Mouse (Mus musculus) right cerebral cortex, postnatal 10 days (tissue): ENCODE data around the gene Chil1.

Experiments used
- DNase-seq, 2 experiments: peaks; one replicate each; pipeline ENCODE4 v3.0.0; 2021; ENCODE audit warnings: low spot score in 2 of 2

Chil1 gene

DNA sequence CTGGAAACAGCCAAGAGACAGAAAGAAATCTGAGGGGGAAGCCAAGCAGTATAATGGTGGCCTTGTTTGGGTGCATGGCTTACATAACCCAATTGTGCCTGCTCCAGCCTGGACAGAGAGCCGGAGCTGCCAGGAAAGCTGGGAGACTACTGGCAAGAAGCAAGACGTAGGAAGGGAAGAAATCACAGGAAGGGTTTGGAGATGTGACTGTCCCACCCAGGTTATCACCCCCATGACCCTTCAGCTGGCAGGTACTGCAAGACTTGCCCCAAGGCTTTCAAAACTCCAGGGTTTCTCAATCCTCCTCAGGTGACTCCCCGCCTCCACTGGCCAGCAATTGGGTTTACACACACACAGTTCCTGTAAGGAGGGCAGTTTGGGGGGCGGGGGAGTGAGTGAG, at the start of gene Chil1:
Chil1 (plus strand) TSS at position 152 of the 400 bp plus-strand sequence.
- DNase-seq: peak in 1 of 2 experiments; percentile 50

DNA sequence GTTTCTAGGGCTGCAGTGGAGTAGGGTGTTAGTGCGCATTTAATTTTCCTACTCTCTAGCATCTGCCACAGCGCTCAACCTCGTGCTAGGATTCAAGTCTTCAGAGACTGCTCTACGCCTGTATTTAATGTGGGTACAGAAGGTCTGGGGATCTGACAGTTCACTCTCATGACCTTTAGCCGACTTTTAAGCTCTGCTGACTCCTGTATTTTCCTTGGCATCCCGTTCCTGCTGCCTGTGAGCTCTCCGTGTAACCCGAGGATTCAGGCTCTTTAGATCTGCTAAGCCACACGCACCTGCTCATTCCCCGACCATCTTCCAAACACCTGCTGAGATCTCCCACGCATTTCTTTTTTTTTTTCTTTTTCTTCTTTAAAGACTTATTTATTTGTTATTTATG, 48.7 kb upstream of the Chil1 start:
- DNase-seq: no peak

DNA sequence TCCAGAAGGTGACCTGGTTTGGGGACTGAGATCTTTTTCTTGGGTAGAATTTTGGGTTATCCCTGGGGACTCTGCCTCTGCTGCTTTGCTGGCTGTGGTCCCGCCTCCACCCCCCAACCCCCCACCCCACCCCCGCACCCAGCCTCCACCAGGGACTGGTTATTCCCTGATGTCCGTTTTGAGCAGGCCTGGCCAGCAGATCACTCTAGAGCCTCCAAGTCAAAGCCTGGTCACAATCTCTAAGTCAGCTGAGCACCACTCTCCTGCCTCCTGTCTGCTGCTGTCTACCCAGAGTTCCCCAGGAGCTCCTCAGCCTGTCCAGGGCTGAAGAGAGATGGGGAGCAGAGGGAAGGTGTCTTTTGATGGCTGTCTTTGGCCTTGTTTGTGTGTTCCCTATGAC, 45.6 kb upstream of the Chil1 start:
- no peak for DNase-seq

DNA sequence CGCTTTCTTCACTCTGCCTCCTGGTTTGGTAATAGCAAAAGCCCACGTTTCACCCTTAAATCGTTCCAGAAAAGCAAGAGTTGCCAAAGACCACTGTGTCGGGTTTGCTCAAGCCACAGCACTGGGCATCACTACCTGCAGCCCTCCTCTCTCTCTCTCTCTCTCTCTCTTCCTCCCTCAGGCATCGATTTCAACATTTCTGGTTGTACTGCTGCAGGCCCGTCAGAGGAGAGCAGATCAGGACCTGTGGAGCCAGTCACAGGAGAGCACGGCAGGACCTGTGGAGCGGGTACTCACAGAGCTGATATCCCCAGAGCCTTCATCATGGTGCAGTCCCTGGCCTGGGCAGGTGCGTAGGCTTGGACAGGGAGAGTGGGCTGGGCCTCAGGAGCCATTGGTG, 43.6 kb upstream of the Chil1 start:
- DNase-seq: no peak

DNA sequence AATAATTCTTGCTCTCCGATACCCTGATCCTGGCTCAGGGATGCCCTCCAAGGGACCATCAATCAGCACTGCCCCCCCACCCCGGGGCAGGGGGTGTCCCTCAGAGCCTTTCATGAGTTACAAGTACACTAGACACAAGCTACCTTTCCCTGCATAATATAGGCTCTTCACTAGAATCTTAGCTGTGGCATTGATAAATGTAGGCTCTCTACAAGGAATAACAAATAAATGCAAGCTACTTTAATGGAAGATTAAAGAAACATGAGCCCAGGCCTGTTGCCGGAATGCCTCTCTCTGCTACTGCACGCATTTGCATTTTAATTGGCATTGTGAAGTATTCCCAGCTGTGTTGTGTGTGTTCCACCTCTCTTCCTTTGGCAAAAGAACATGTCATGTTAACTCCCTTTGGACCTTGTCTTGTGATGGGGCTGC, 39.6 kb upstream of the Chil1 start:
- DNase-seq: no peak

DNA sequence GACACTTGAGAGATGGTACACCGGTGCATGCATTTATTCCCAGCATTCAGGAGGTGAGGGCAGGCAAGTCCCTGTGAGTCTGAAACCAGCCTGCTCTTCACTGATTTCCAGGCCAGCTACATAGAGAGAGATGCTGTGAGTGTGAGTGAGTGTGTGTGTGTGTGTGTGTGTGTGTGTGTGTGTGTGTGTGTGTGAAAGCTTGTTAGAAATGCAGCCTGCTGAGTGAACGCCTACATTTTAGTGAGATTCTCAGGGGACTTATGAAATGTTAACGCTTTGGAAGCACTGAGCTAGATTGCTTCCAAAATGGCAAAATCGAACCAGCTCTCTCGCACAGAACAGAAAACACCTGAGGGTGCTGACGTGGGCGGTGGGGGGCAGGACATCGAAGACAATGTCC, 35.9 kb upstream of the Chil1 start:
- DNase-seq: peak; percentile 66 to 79

DNA sequence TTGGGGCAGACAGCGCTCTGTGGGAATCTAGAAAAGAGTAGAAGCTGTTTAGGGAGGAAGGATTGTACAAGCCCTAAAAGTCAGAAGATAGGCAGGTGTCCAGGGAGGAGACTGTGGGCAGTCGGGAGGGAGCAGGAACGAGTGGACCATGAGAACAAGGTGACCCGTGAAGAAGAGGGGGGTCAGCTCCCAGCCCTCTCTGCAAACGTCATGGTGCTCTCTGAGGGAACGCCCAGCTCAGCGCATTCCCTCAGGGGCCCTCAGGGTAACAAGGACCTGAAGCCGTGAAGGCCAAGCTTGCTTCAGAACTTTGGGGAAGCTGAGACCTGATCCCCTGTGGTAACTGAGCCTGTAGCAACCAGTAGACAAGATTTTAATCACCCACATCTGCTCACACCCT, 31.9 kb upstream of the Chil1 start:
- DNase-seq: no peak

DNA sequence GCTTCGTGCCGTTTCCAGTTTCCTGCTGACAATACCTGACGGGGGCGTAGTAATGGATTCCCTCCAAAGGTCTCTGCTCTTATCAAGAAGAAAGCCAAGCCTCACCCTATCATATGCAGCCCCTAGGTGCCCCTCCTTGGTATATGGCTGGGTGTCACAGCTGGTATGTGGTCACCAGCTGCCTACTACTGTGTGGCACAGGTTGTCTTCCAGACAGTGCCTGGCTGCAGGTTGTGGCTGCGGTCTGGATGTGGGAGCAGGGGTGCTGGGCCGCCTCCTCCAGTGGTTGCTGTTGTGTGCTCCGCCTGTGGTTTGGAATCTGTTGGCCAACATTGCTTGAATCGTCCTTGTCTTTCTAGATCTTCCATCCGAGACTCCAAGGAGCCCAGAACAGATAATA, 31.2 kb upstream of the Chil1 start:
- DNase-seq: no peak

DNA sequence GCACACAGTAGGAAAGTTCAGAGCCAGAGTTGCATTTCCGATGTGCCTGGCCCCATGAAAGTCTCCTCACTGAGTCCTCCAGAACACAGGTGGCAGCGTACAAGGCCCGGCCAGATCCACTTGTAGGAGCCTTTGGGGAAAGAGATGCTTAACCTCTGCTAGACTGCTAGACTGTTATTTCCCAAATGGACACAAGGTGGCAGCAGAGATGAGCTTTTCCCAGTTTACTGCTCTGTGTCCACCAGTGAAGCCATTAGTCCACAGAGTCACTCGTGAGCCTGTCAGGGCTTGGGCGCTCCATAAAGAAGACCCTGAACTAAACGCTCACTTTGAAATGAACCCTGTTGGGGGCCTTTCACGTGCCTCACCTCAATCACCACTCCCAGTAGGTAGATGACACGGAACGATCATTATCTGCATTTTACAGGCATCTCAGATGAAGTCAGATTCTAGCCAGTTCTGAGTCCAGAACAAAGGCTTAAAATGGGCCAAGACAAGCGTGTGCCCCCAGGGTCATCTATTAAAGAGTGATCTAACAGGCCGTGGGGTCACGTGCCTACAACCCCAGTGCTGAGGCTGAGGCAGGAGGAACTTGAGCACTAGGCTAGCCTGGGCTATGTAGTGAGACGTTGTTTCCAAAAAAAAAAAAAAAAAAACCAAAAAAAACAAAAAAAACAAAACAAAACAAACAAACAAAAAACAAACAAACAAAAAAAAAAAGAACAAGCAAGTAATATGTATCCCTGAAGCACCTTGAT, 30.1 kb upstream of the Chil1 start:
- peak; percentile 81 to 87 for DNase-seq

DNA sequence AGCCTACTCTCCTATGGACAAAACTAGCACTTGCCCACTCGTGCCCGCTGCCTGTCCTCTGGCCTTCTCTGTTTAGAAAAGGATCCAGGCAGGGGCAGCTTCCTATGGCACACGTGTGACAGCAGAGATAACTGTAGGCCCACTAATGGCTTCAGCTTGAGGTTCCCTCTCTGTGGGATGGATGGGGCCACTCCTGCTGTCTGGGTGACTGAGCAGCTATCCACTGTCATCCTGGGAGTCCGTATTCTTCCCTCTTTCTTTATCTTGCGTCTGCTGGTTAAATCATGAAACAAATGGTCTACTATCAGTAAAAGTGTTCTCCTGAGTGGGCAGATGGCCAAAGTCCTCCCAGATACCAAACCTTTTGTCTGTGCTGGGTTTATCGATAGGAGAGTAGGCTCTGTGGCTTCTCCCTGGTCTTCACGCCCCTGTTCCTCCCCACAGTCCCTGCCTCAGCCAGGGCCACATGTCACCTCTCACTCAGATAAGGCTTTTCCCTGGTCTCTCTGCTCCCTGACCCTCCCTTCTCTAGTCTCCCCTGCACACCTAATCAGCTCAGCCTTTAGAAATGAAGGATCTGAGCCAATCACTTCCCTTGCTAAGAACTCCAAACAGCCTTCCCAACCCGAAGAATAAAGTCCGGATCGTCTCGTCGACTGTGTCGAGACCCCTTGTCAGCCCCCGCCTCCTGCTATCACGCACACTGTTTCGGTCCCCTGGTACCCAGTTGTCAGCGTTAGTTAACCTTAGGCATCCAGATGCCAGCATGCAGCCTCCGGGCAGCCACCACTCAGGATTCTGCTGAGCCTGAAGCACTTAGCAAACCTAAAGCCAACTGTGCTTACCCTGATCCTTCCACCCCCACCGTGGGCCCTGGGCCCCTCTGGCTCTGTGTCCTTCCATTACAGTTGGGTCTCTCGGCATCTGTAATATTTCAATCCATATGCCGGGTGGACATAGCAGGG, 29.1 kb upstream of the Chil1 start:
- DNase-seq: no peak

DNA sequence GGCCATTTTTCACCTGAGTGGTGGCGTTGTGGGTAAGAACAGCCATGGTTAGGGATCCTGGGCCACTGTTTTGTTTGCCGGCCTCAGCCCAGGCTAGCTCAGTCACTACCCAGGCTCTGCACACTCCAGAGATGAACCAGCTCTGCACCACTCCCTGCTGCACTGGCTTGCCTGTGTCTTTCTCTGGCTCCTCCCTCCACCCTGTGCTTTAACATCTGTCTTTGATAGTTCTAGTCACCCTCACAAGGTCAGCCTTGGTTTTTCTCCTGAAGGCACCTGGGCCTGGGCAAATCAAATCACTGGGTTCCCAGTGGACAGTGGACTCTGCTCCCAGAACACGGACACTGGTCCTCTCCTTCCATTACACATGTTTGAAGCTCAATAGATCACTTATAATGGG, 27.9 kb upstream of the Chil1 start:
- no peak for DNase-seq

DNA sequence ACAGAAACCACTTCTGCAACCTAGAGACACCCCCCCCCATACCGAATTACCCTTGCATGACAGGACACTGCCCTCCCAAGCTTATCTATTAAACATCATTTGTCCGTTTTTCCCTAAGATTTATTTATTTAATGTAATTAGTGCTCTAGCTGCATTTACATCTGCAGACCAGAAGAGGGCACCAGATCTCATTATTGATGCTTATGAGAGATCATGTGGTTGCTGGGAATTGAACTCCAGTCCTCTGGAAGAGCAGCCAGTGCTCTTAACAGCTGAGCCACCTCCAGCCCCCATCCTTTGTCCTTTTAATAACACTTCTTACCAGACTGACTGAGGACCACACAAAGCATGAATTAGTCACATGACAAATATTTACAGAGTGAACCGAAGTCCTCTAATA, 27.3 kb upstream of the Chil1 start:
- no peak for DNase-seq

DNA sequence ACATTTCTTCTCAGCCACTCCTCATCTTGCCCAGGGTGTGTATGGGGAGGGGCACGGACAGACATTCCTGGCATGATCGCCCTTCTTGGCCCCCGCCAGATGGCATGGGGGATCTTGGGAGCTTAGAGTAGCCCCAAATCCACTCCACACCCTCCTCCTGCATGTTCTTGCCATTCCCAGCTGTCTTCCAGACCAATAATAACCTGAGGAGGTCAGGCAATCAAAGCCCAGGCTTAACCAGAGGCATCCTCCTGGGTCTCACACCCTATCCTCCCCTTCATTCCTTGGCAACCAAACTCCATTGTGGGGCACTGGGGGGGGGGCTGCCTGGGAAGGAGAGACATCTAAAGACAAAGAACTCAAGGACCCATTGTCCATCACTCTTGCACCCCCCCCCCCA, 21.6 kb upstream of the Chil1 start:
- no peak for DNase-seq

DNA sequence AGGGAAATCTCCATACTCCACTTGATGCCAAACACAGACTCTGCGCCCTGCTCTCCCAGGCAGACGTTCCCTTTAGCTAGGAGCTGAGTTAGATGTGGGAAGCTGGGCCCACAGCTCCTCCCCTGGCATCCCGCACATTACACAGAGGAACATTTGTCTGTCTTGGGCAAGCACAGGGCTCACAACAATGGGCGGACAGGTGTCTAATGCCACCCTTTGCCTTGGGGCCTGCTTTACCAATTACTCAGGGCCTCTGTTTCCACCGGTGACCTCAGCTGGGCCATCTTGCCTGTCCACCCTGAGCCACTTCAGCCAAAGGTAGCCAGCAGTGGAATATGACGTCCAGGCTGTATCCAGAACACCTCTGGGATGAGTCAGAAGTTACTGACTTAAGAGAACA, 20.6 kb upstream of the Chil1 start:
- DNase-seq: no peak

DNA sequence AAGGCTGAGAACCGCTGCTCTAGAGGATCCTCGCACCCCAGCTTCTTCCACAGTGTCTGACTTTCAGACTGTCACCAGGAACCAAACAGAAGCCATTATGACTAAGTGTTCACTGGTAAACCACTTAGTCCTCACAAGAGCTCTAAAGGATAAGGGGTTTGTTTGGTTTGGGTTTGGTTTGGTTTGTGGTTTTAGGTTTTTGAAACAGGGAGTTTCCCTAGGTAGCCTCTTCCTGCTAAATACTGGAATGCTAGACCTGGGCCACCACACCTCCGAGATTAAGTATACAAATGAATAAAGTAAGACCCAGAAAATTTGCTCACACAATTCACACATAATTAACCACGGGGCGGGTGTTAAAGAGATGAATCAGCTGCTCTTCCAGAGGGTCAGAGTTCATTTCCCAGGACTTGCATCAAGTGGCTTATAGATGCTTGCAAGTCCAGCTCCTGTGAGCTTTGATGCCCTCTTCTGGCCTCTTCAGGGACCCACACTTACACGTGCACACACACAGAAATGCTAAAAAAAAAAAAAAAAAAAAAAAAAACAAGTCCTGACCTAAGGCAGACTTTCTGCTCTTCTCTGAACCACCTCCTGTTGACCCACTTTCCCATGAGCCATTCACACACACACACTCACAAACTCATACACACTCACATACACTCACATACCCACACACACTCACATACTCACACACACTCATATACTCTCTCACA, 19.3 kb upstream of the Chil1 start:
- DNase-seq: no peak

DNA sequence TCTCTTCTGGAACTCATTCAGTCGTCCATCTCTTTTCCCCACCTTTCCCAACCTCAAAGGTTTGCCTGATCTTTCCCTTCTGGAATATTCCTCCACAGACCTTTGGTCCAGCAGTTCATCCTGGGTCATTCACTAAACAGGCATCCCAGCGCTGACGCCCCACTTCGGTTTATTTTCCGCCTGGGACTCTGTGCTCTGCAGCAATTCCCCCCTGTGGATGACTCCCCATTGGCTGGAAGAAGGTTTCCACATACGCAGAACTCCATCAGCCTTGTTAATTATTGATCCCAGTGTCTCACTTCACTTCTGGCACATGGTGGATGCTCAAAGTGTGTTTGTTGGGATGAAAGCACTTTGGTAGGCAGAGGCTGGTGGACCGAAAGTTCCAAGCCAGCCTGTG, 18.5 kb upstream of the Chil1 start:
- no peak for DNase-seq

DNA sequence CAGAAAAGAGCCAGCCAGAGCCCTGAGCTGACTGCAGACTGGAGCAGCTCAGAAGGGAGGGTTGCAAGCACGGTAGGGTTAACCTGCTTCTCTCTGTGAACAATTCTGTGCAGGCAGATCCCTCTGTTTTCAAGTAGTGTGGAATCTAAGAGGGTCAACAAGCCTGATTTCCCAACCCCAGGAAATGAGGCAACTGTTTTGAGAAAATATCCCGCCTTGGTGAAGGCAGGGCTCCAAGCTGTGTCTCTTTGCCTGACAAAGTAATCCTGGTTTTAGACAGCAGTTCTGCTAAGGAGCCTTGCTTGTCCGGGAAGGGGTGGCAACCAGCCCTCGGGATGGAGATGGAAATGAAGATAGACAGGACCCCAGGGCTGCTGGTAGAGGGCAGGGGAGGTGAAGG, 17.5 kb upstream of the Chil1 start:
- DNase-seq: no peak

DNA sequence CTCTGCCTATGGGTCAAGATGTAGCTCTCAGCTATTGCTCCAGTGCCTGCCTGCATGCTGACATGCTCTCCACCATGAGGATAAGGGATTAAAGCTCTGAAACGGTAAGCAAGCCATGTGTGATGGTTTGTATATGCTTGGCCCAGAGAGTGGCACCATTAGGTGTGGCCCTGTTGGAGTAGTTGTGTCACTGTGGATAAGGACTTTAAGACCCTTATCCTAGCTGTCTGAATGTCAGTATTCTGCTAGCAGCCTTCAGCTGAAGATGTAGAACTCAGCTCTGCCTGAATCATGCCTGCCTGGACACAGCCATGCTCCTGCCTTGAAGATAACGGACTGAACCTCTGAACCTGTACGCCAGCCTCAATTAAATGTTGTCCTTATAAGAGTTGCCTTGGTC, 15.4 kb upstream of the Chil1 start:
- DNase-seq: no peak

DNA sequence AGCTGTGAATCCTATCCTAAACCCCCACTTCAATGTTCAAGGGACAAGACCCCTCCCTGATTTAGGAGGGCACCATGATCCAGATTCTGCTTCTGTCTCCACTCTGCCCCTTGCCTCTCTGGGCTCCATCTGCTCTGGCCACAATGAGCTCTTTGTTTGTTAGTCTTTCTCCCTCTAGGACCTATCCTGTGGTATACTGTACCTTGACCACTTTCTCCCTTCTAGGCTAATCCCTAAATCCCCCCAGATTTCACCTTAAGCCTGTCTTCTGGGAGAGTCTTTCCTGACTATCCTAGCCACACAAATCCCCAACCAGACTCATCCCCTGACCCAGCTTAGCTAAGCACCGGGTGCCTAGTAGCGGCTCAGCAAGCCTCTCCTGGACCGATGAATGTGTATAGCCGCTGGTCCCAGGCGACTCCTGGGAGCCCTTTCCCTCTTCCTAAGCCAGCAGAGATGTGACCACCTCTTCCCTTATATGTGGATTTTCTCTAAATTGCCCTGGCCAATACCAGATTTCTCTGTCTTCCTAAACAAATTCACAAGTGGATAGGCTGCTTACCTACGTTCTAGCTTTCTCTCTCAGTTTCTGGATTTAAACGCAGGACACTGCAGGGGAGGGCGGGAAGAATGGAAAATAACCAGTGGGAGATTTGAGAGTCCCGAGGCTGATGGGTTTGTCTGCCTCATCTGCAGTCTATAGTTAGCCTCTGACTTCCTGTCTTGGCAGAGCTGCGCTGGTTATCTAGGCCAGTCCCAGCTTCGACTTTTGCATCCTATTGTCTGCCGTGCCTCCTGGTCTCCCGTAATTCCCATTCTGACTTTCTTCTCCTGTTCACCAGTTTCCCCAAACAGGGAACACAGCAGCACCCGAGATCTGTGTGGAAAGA, 14.3 kb upstream of the Chil1 start:
- DNase-seq: no peak

DNA sequence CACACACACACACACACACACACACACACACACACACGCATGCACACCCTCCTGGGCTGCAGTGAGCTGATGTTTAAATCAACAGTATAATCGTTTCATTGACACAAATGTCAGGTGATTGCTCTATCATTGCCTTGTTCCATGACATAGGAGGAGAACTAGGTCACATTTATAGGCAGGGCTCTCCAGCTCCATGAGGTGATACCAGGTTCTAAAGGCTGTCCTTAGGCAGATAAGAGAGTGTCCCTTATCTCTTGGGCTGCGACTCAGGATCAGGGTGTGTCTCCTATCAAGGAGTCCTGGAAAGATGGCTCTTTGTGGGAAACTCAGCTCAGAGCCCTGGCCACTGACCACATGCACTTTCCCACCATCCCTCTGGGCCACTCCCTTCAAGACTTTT, 13.4 kb upstream of the Chil1 start:
- DNase-seq: no peak

DNA sequence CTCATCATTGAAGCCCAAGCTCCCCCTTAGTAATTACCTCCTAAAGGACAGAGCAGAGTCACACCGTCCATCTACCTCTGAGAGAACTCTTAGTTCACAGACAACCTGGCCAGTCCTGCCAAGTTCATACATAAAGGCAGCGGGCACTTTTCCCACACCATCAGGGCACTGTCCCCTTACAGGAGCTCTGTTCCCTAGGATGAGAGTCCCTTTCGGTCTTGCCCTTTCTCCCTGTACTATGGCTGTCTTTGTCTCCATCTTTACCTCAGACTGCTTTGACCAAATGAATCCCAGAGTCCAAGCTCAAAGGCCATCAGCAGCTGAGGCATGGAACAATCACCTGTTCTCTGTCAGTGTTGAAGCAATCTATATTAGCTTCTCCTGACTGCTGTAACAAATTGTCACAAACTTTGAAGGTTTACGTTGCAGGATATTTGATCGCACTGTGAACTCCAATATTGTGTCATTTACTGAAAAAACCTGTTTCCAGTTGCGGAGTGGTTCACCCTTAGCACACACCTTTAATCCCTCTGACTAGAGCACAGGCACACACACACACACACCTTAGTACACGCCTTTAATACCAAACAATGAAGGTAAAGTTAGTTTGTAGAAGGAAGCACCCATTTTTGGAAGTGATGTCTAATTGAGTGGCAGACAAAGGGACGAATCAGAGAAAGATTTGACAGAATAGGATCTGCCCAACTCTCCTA, 12.8 kb upstream of the Chil1 start:
- DNase-seq: no peak
